Mouse (Mus musculus): ENCODE measurements at regions not wholly inside any gene's neighbourhood (a gene's known extent, or its start where the extent isn't known, plus 50 kb on each side); places are given as distances from the start of the nearest gene placed in this dataset.

GRCm38 (mm10) chr12:92509494-92509893 is 660.5 kb upstream of the Sel1l start:
- TF ChIP-seq ELF1 (IDR thresholded peaks at IDR 0.05; ENCODE audit: low read depth, low read length) (no peak), EP300 (IDR thresholded peaks at IDR 0.05; ENCODE audit: low read depth in 1 of 2, low read length in 2 of 2) (no peak), E2F4 (IDR thresholded peaks at IDR 0.05; ENCODE audit: borderline replicate concordance, low read depth, low read length) (no peak), POLR2A (IDR thresholded peaks at IDR 0.05; ENCODE audit: control insufficient read depth in 1 of 2, insufficient read depth in 1 of 2, low read depth in 1 of 2, low read length in 2 of 2, poor library complexity in 1 of 2) (no peak), USF1 (IDR thresholded peaks at IDR 0.05; ENCODE audit: low read depth, low read length) (no peak), CTCF (IDR thresholded peaks at IDR 0.05 in 2 of 3, conservative IDR thresholded peaks at IDR 0.05 in 1 of 3; ENCODE audit: control insufficient read depth in 1 of 3, insufficient read depth in 1 of 3, low read depth in 2 of 3, low read length in 3 of 3, poor library complexity in 1 of 3, severe bottlenecking in 1 of 3) (no peak), RCOR1 (IDR thresholded peaks at IDR 0.05; ENCODE audit: low read depth, low read length) (no peak), CHD1 (IDR thresholded peaks at IDR 0.05; ENCODE audit: low read depth, low read length) (no peak), NELFE (IDR thresholded peaks at IDR 0.05; ENCODE audit: low read depth, low read length) (no peak)
